Mouse (Mus musculus): Measurements from ENCODE around the gene Prkcq. TPM values are rescaled to one million over a fixed set of nuclear protein-coding genes. Genes with fewer than 3 reads are reported as not detected.

Prkcq gene
- polyA plus RNA-seq, 1 experiment from 2014 or later: 9.4 TPM

DNA sequence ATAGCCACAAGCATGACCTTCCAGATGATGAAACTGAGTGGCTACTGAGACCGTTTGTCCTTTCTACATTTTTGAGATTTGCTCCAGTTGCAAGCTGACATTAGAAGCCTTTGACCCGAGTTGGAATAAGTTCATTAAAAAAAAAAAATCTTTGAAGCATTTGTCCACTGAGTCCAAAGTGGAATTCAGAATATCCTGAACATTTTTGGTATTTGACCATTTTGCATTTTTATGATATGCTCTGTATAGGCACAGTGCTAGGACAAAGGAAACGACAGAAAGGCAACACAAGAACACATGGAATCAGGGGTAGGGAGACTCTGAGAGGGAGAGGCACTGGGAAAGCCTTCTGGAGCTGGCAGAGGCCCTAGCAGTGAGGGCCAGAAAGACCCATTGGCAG lies 9.2 kb upstream of the Prkcq start:
- Histone ChIP-seq H3K9ac (no peak overlapping the region), H3K27ac (replicated peaks) (no peak overlapping the region), H3K4me2 (no peak overlapping the region), H3K36me3 (no peaks in the 10 kb centered on the region), H3K27me3 (no peaks in the 10 kb centered on the region), H3K9me3 (no peaks in the 10 kb centered on the region), H3K4me1 (replicated peaks) (no peaks in the 10 kb centered on the region), H3K4me3 (no peak overlapping the region)
- no peak for ATAC-seq (ENCODE audit: low read depth)
- 73% methylated on average over 3 of the region's 3 CpGs for WGBS

- no peak for ATAC-seq (ENCODE audit: low read depth)
- WGBS: 77% methylated on average over 3 of the region's 3 CpGs
- H3K4me2 ChIP-seq: no peak overlapping the region
- H3K4me1 ChIP-seq (replicated peaks): no peaks in the 10 kb centered on the region
- H3K9ac ChIP-seq: no peak overlapping the region
- no peak overlapping the region for H3K27ac ChIP-seq (replicated peaks)
- no peaks in the 10 kb centered on the region for H3K36me3 ChIP-seq
- H3K9me3 ChIP-seq: no peaks in the 10 kb centered on the region
- no peak overlapping the region for H3K4me3 ChIP-seq
- H3K27me3 ChIP-seq: no peaks in the 10 kb centered on the region
Measured at GRCm38 (mm10) chr2:11164170-11164569, 7.7 kb upstream of the Prkcq start.

DNA sequence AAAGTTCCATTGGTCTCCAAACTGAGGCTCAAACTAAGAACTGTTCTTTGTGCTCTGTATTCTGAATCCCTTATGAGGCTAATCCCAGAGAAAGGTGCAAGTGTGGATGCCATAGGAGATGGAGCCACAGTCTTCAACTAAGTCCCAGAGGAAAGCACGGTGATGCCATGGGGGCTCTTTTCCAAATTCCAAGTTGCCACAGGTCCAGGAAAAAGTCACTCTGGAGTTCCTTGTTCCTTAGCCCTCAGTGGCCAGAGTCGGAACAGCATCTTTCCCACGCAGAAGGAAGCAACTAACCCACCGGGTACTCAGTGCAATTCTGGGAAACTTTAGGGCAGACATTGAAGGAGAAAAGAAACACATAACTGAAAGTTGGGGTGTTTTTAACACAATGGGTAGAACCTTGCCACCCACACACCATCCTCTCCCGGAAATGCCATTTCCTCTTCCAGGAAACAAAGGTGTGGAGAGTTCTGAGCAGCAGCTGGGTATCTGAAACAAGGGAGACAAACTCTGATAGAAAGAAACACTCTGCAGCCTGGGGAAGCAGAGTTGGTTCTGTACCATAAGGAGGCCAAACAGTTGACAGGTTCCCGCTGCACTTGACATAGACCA lies 2.1 kb upstream of the Prkcq start:
- Histone ChIP-seq H3K27me3 (peaks cover 19% of the 10 kb centered on the region; the same call in 1 of the 2 replicates), H3K36me3 (no peaks in the 10 kb centered on the region), H3K4me2 (no peak overlapping the region), H3K9ac (no peak overlapping the region), H3K27ac (replicated peaks) (no peak overlapping the region), H3K4me3 (no peak overlapping the region), H3K9me3 (no peaks in the 10 kb centered on the region), H3K4me1 (replicated peaks) (peaks cover 22% of the 10 kb centered on the region)
- 79% methylated on average over 6 of the region's 6 CpGs for WGBS
- no peak for ATAC-seq (ENCODE audit: low read depth)

DNA sequence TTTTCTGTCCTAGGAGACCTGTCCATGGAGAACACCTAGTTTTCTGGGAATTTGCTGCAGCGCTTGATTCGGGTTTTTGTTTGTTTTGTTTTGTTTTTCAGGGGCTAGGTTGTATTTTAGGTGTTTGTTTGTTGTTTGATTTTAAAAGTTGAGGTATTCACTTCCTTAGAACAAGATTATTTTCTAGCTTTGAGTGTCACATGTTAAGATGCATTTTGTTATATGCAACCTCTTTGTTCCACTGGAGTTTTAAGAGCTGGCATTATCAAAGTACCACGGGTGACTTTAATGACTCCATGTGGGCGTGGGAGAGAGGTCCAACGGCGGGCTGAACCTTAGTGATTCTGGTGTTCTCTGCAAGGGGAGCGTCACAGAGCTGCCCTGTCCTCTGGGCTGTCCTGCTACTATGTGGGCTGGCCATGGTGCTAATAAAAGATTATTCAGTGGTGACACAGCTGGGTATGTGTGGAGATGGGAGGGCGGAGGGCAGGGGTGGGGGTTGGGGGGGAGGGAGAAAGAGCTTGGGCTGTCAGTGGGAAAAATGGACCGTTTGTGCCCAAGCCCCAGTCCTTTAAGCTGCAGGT lies 1.0 kb downstream of the Prkcq start:
- WGBS: 8% methylated on average over 9 of the region's 9 CpGs
- H3K36me3 ChIP-seq: no peaks in the 10 kb centered on the region
- peak overlapping the region; percentile 70; the same call in 1 of the 2 replicates for H3K9ac ChIP-seq
- peak overlapping the region; percentile 48 for H3K4me3 ChIP-seq
- ATAC-seq (ENCODE audit: low read depth): peak; percentile 25; the same call in 1 of the 2 replicates
- peaks cover 19% of the 10 kb centered on the region; the same call in 1 of the 2 replicates for H3K27me3 ChIP-seq
- H3K4me1 ChIP-seq (replicated peaks): peaks cover 22% of the 10 kb centered on the region
- H3K9me3 ChIP-seq: no peaks in the 10 kb centered on the region
- H3K27ac ChIP-seq (replicated peaks): 0 out of 2 replicates have a peak overlapping the region, but pooled peaks have one; percentile 2
- peak overlapping the region; percentile 71 for H3K4me2 ChIP-seq

GRCm38 (mm10) chr2:11173521-11173920 lies 1.6 kb downstream of the Prkcq start:
- Histone ChIP-seq H3K4me2 (peak overlapping the region; percentile 71), H3K27ac (replicated peaks) (0 out of 2 replicates have a peak overlapping the region, but pooled peaks have one; percentile 2), H3K27me3 (peaks cover 19% of the 10 kb centered on the region; the same call in 1 of the 2 replicates), H3K9me3 (no peaks in the 10 kb centered on the region), H3K9ac (0 out of 2 replicates have a peak overlapping the region, but pooled peaks have one; percentile 14), H3K36me3 (no peaks in the 10 kb centered on the region), H3K4me3 (peak overlapping the region; percentile 48), H3K4me1 (replicated peaks) (peaks cover 22% of the 10 kb centered on the region)
- WGBS: 38% methylated on average over 4 of the region's 4 CpGs
- no peak; the same call in 1 of the 2 replicates for ATAC-seq (ENCODE audit: low read depth)

DNA sequence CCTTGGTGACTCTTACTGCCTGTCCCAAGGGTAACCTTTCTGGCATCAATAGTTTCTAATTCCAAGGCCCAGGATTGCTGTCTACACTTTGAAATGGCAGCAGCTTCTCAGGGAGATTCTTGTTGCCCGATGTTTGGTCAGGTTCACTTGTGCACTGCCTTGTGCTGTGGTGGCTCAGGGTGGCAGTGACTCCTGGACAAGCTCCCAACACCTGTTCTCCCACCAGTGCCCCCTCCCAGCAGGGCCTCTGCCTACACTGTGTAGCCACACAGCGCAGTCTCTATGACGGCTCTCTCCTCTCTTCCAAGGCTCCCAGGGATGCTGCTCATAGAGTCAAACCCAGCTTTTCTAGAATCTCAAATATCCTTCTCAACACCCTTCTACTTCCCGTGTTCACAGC lies 2.2 kb downstream of the Prkcq start:
- Histone ChIP-seq H3K4me2 (peak overlapping the region; percentile 11; the same call in 1 of the 2 replicates), H3K4me1 (replicated peaks) (peaks cover 22% of the 10 kb centered on the region), H3K27me3 (peaks cover 19% of the 10 kb centered on the region; the same call in 1 of the 2 replicates), H3K27ac (replicated peaks) (no peak overlapping the region; the same call in 1 of the 2 replicates), H3K9me3 (no peaks in the 10 kb centered on the region), H3K36me3 (no peaks in the 10 kb centered on the region), H3K9ac (no peak overlapping the region), H3K4me3 (no peak overlapping the region)
- WGBS: 66% methylated on average over 4 of the region's 4 CpGs
- ATAC-seq (ENCODE audit: low read depth): no peak

- H3K36me3 ChIP-seq: no peaks in the 10 kb centered on the region
- no peak overlapping the region for H3K4me2 ChIP-seq
- H3K27ac ChIP-seq (replicated peaks): no peak overlapping the region
- H3K27me3 ChIP-seq: no peaks in the 10 kb centered on the region
- no peak overlapping the region for H3K9ac ChIP-seq
- H3K9me3 ChIP-seq: no peaks in the 10 kb centered on the region
- 97% methylated on average over 12 of the region's 12 CpGs for WGBS
- H3K4me1 ChIP-seq (replicated peaks): peaks cover 9% of the 10 kb centered on the region
- no peak for ATAC-seq (ENCODE audit: low read depth)
- H3K4me3 ChIP-seq: no peak overlapping the region
Measured at GRCm38 (mm10) chr2:11177880-11178279, 6.0 kb downstream of the Prkcq start.

DNA sequence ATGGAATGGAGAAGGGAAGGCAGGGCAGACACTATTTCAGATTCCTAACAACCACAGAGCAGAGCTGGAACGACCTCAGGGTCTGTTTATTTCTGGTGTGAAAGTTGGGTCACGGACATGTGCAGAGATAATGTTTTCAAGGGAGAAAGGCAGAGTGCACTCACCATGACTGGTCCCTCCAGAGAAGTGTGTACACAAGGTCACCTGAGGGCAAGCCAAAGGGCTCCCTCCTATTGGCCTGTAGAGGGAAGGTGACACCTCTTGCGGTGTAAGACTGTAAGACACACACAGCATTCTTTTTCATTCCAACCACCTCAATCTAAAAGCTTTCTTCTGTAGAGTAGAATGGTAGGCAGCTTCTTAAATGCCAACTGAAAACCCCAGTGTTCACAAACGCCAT lies 9.6 kb downstream of the Prkcq start:
- Histone ChIP-seq H3K4me1 (replicated peaks) (no peaks in the 10 kb centered on the region), H3K9ac (no peak overlapping the region), H3K9me3 (0 out of 2 replicates have a peak, but pooled peaks cover 3% of the 10 kb centered on the region), H3K27me3 (no peaks in the 10 kb centered on the region), H3K4me3 (no peak overlapping the region), H3K4me2 (no peak overlapping the region), H3K36me3 (no peaks in the 10 kb centered on the region), H3K27ac (replicated peaks) (no peak overlapping the region)
- no peak for ATAC-seq (ENCODE audit: low read depth)
- WGBS: 78% methylated on average over 4 of the region's 4 CpGs

DNA sequence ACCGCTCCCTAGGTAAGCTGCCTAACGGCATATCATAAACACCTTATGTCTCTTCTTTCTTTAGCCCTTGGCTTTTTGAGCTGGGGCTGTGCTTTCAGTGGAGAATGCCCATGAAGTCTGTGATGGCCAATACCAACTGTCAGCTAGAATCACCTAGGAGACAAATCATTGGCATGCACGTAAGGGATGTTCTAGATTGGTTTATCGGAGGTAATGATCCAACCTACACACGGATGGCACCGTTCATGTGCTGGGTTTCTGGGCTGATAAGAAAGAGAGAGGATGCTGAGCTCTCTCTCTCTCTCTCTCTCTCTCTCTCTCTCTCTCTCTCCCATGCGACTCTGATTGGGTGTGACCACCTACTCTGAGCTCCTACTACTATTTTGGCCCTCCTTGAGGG lies 10.2 kb downstream of the Prkcq start:
- H3K9ac ChIP-seq: no peak overlapping the region
- H3K36me3 ChIP-seq: no peaks in the 10 kb centered on the region
- H3K9me3 ChIP-seq: 0 out of 2 replicates have a peak, but pooled peaks cover 3% of the 10 kb centered on the region
- no peak overlapping the region for H3K4me3 ChIP-seq
- no peaks in the 10 kb centered on the region for H3K4me1 ChIP-seq (replicated peaks)
- 90% methylated on average over 7 of the region's 7 CpGs for WGBS
- no peak overlapping the region for H3K4me2 ChIP-seq
- ATAC-seq (ENCODE audit: low read depth): no peak
- H3K27me3 ChIP-seq: no peaks in the 10 kb centered on the region
- no peak overlapping the region for H3K27ac ChIP-seq (replicated peaks)

DNA sequence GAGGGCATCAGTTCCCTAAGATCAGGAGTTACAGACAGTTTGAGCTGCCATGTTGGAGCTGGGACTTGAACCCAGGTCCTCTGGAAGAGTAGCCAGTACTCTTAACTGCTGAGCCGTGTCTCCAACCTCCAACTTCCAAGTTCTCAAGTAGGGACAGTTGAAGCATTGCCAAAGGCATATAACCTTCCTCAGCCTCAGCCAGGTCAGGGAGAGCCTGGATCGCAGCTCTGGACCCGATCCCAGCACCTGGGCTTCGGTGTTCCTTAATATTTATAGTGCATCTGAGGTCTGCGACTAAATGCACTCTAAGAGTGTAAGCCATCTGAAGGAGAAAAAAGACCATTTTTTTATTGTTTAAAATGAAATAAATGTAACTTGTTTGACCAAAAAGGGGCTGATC lies 12.1 kb downstream of the Prkcq start:
- WGBS: 92% methylated on average over 5 of the region's 5 CpGs

DNA sequence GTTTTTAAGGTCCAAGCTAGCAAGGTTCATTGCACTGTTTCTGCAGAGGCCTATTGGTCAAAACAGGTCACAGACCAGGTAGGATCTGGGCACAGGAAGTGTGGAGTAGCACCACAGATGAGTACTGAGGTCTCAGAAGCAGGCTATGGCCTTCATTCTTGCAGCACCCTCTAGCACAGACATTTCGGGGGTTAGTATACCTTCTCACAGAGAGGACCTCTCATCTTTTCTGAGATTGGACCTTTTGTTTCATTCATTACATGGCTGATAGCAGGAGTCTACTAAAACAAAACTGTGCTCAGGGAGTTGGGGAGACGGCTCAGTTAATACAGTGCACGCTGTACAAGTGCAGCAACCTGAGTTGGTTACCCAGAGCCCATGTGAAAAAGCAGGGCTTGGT lies 14.7 kb downstream of the Prkcq start:
- H3K4me3 ChIP-seq: no peak overlapping the region
- H3K9ac ChIP-seq: no peak overlapping the region
- H3K27ac ChIP-seq (replicated peaks): no peak overlapping the region
- ATAC-seq (ENCODE audit: low read depth): no peak
- no peaks in the 10 kb centered on the region for H3K27me3 ChIP-seq
- H3K9me3 ChIP-seq: 0 out of 2 replicates have a peak, but pooled peaks cover 3% of the 10 kb centered on the region
- H3K4me2 ChIP-seq: no peak overlapping the region
- no peaks in the 10 kb centered on the region for H3K4me1 ChIP-seq (replicated peaks)
- no peaks in the 10 kb centered on the region for H3K36me3 ChIP-seq
- 92% methylated on average over 3 of the region's 3 CpGs for WGBS

More for the DNA sequence above, 12.1 kb downstream of the Prkcq start:
- no peak overlapping the region for H3K27ac ChIP-seq (replicated peaks)
- no peak overlapping the region for H3K4me2 ChIP-seq
- H3K9ac ChIP-seq: no peak overlapping the region
- H3K27me3 ChIP-seq: no peaks in the 10 kb centered on the region
- no peaks in the 10 kb centered on the region for H3K4me1 ChIP-seq (replicated peaks)
- no peak for ATAC-seq (ENCODE audit: low read depth)
- H3K4me3 ChIP-seq: no peak overlapping the region
- H3K9me3 ChIP-seq: 0 out of 2 replicates have a peak, but pooled peaks cover 3% of the 10 kb centered on the region
- H3K36me3 ChIP-seq: no peaks in the 10 kb centered on the region

- Histone ChIP-seq H3K27me3 (no peaks in the 10 kb centered on the region), H3K36me3 (no peaks in the 10 kb centered on the region), H3K4me3 (no peak overlapping the region), H3K27ac (replicated peaks) (no peak overlapping the region), H3K4me1 (replicated peaks) (no peaks in the 10 kb centered on the region), H3K9me3 (0 out of 2 replicates have a peak, but pooled peaks cover 3% of the 10 kb centered on the region), H3K9ac (no peak overlapping the region), H3K4me2 (no peak overlapping the region)
- ATAC-seq (ENCODE audit: low read depth): no peak
- WGBS: 80% methylated on average over 2 of the region's 2 CpGs
Measured at GRCm38 (mm10) chr2:11187166-11187565, 15.3 kb downstream of the Prkcq start.
